ENCODE assay signal across 8 mouse cellular contexts in genomic region chr2:69585886-69586398, GRCm38 (mm10). TPM values are rescaled to one million over a fixed set of nuclear protein-coding genes. Genes with fewer than 3 reads are reported as not detected.
DNase-seq lines count a peak whose midpoint lies in the region; ATAC-seq and TF ChIP-seq lines count a peak whose summit lies in the region.

Lrp2 (minus strand) TSS chr2:69586065.

- H3K4me1 ChIP-seq in brown adipose tissue, adult 24 weeks (ENCODE audit: control insufficient read depth, insufficient read depth, insufficient read length, low read length), result peaks cover 4% of the 10 kb centered on the region
- peaks cover 8 to 27% of the 10 kb centered on the region in 2 experiments for H3K4me1 ChIP-seq in heart, embryonic 14.5 days (ENCODE audit: control insufficient read depth in 2 of 2, insufficient read depth in 2 of 2, low read length in 2 of 2)
- H3K4me1 ChIP-seq in lung, embryonic 16.5 days (replicated peaks; ENCODE audit: control insufficient read depth, insufficient read depth, low read length), result peaks cover 25% of the 10 kb centered on the region

- H3K4me2 ChIP-seq in heart, embryonic 14.5 days (ENCODE audit: low read length), result peak within 1 kb of the TSS; percentile 100
- H3K4me2 ChIP-seq in lung, embryonic 16.5 days (ENCODE audit: low read depth, low read length), result peak within 1 kb of the TSS; percentile 99

- H3K9ac ChIP-seq in heart, embryonic 14.5 days (ENCODE audit: low read length), result peak within 1 kb of the TSS; percentile 61
- peak within 1 kb of the TSS; percentile 49 for H3K9ac ChIP-seq in lung, embryonic 16.5 days (ENCODE audit: low read length)

- WGBS in heart, embryonic 14.5 days, result under 1% methylated on average over 37 of the region's 45 CpGs
- WGBS in lung, embryonic 16.5 days, result under 1% methylated on average over 45 of the region's 45 CpGs

- H3K27ac ChIP-seq in layer of hippocampus, adult 2 months, result no peak within 1 kb of the TSS
- no peak within 1 kb of the TSS for H3K27ac ChIP-seq in brown adipose tissue, adult 24 weeks (replicated peaks; ENCODE audit: low read depth, low read length)
- H3K27ac ChIP-seq in heart, embryonic 14.5 days (replicated peaks in 1 of 2; ENCODE audit: control insufficient read depth in 1 of 2, insufficient read depth in 1 of 2, low read depth in 2 of 2, low read length in 2 of 2), result no peak within 1 kb of the TSS
- no peak within 1 kb of the TSS for H3K27ac ChIP-seq in lung, embryonic 16.5 days (ENCODE audit: low read length)

- no peaks in the 10 kb centered on the region for H3K9me3 ChIP-seq in heart, embryonic 14.5 days (ENCODE audit: control insufficient read depth, low read length)
- no peaks in the 10 kb centered on the region for H3K9me3 ChIP-seq in lung, embryonic 16.5 days (ENCODE audit: control insufficient read depth, low read length)

- H3K27me3 ChIP-seq in heart, embryonic 14.5 days (ENCODE audit: control insufficient read depth, insufficient read depth, low read length), result peaks cover 31% of the 10 kb centered on the region; the same call in 1 of the 2 replicates
- peaks cover 55% of the 10 kb centered on the region for H3K27me3 ChIP-seq in lung, embryonic 16.5 days (ENCODE audit: control insufficient read depth, insufficient read depth, low read depth, low read length)

- DNase-seq in layer of hippocampus, adult 2 months (ENCODE audit: low spot score in 2 of 2), result peak in 1 of 2 experiments; percentile 2
- DNase-seq in layer of hippocampus, adult 9-11 months, result no peak
- peak; percentile 87 for DNase-seq in kidney, postnatal 10 days
- DNase-seq in ovary, postnatal 36 days (ENCODE audit: low spot score), result peak; percentile 28
- no peak for DNase-seq in thymus, postnatal 25 days

- no peaks in the 10 kb centered on the region for H3K36me3 ChIP-seq in heart, embryonic 14.5 days (ENCODE audit: control insufficient read depth, insufficient read depth, low read length)
- no peaks in the 10 kb centered on the region for H3K36me3 ChIP-seq in lung, embryonic 16.5 days (ENCODE audit: control insufficient read depth, insufficient read depth, low read length)

- H3K4me3 ChIP-seq in layer of hippocampus, adult 2 months, result peak within 1 kb of the TSS; percentile 58
- peak within 1 kb of the TSS; percentile 30 for H3K4me3 ChIP-seq in brown adipose tissue, adult 24 weeks (ENCODE audit: insufficient read depth, low read depth, low read length)
- H3K4me3 ChIP-seq in heart, embryonic 14.5 days (ENCODE audit: control insufficient read depth in 1 of 2, insufficient read depth in 1 of 2, low read depth in 1 of 2, low read length in 2 of 2), result peak within 1 kb of the TSS; percentile 66 to 76
- peak within 1 kb of the TSS; percentile 65 for H3K4me3 ChIP-seq in lung, embryonic 16.5 days (ENCODE audit: low read length)

- TF ChIP-seq CTCF in layer of hippocampus, adult 2 months (conservative IDR thresholded peaks at IDR 0.05), result no peak

- peak; percentile 77; the same call in 1 of the 2 replicates for ATAC-seq in heart, embryonic 14.5 days (ENCODE audit: insufficient number of reproducible peaks, insufficient read depth, low FRiP score, low read depth)
- peak; percentile 76 for ATAC-seq in lung, embryonic 16.5 days (ENCODE audit: low read depth)

RNA-seq across cellular contexts. Expression of gene Lrp2, which starts in this region (rescaled TPM):
- total RNA-seq in layer of hippocampus, adult 2 months (2021), result 1 to 10 TPM in 1 of 2 experiments, under 1 TPM in 1; 0.59 to 1.0 TPM
- polyA plus RNA-seq in brown adipose tissue, adult 24 weeks (2012; ENCODE audit: insufficient read depth, insufficient read length, missing spikeins), result not detected in 2 replicates
- polyA plus RNA-seq in heart, embryonic 14.5 days (2014; fragmentation: Nextera tagmentation; extraction: Ambion mirVana), result 0.85 and 1.00 TPM in 2 replicates
- 0.29 and 0.39 TPM in 2 replicates for polyA plus RNA-seq in lung, embryonic 16.5 days (2015; fragmentation: Nextera tagmentation; extraction: Ambion mirVana)

Comparison
In these comparisons a context has a peak if more than half of its experiments do, and no peak if none do; other contexts are left out.
1. Peak in ATAC-seq, H3K4me3 ChIP-seq, H3K9ac ChIP-seq and H3K4me2 ChIP-seq in heart, embryonic 14.5 days; RNA of the gene not detected or under 1 TPM.
2. Peak in ATAC-seq, H3K4me3 ChIP-seq, H3K9ac ChIP-seq and H3K4me2 ChIP-seq in lung, embryonic 16.5 days; RNA of the gene not detected or under 1 TPM.
3. DNase-seq: peak in kidney, postnatal 10 days (single experiment) and ovary, postnatal 36 days (single experiment); none in layer of hippocampus, adult 9-11 months (single experiment) and thymus, postnatal 25 days (single experiment).
4. Peak in every context shown above with its lines, with median percentiles within 50 percentile points of each other: H3K4me3 ChIP-seq.